Mouse (Mus musculus): ENCODE data around the gene Smim22. TPM values are rescaled to one million over a fixed set of nuclear protein-coding genes. Genes with fewer than 3 reads are reported as not detected.

The Smim22 gene
- not detected for total RNA-seq (2021)
- long read RNA-seq, experiment 1, partial matches to known transcripts: 0 of 1 reads
- long read RNA-seq, experiment 1, other reads (novel, unspliced or antisense): 1 of 1 reads
- long read RNA-seq, experiment 2: 0 reads

DNA sequence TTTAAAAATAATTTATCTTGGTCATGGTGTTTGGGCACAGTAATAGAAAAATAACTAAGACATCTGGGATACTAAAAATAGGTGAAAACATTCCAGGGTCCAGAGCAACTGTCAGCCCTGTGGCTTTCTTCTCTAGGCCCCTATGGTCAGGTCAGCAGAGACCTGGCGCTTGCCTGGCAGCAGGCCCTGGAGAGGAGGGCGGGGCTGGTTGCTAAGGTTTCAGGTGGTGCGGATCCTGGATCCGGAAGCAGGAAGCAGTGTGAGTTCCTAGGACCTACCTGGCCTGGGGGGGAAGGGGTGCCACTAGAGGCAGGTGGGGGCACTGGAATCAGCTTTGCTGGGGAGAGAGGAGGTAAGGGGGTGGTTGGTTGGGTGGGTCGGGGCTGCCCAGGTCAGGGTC is at the start of gene Smim22:
Gene Smim22, plus strand, starts transcription at position 222 of the 400 bp plus-strand sequence.
- H3K4me3 ChIP-seq: no peak within 1 kb of the TSS
- H3K27ac ChIP-seq: no peak within 1 kb of the TSS
- no peak for DNase-seq (ENCODE audit: low spot score in 2 of 2)
- no peak for TF ChIP-seq CTCF (conservative IDR thresholded peaks at IDR 0.05)

DNA sequence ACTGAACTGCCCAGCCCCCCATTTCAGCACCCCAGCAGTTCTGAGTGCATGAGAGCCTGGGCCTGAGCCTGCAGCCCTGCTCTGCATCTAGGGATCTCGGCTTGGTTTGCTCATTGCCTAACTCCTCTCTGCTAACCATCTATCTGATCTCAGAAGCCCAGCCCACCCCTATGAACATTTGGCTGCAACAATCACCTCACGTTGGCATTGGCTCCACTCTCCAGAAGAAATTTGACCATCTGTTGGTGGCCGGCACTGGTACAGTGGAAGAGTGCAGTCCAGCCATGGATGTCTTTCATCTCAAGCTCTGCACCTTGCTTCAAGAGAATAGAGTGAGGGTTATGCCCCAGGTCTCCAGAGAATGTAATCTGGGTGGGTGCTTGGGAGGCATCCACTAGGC is 49.6 kb upstream of the Smim22 start:
- peak overlapping the region; percentile 90 for H3K27ac ChIP-seq
- no peak for TF ChIP-seq CTCF (conservative IDR thresholded peaks at IDR 0.05)

DNA sequence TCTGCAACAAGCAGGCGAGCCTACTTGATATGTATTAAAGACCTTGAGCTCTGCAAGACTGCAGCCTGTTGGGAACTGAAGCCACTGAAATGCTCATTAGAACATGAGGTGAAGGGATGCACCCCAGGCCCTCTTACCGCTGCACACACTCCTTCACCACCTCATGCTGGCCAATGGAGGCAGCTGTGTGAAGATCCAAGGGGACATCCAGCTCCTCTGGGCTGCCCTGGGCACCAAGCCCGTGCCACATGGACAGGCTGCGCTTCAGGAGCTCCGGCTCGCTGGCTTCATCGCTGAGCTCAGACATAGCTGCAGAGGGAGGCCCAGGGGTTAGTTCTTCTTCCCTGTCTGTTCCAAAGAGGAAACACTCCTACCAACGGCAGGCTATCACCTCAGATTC is 46.8 kb upstream of the Smim22 start:
- Histone ChIP-seq H3K4me3 (no peak overlapping the region), H3K27ac (peak overlapping the region; percentile 44; the same call in 1 of the 2 replicates)
- no peak for DNase-seq (ENCODE audit: low spot score in 2 of 2)
- TF ChIP-seq CTCF (conservative IDR thresholded peaks at IDR 0.05): no peak

More for the DNA sequence above, 49.6 kb upstream of the Smim22 start:
- no peak for DNase-seq (ENCODE audit: low spot score in 2 of 2)
- H3K4me3 ChIP-seq: no peak overlapping the region

DNA sequence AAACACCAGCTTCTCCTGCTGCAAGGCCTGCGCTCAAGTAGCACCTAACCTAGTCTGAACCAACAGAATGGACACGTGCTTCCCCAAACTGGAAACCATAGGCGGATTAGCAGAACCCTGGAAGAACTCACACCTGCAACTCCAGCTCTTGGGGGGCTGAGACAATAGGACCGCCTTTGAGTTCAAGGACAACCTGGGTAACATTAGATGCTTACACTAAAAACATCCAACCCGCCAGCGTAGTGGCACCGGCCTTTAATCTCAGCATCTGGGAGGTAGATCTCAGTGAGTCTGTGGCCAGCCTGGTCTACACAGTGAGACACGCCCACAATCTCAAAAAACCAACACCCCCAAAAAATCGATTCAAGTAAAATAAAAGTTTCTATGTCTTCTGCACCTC is 43.7 kb upstream of the Smim22 start:
- Histone ChIP-seq H3K27ac (peak overlapping the region; percentile 97), H3K4me3 (peak overlapping the region; percentile 75)
- TF ChIP-seq CTCF (conservative IDR thresholded peaks at IDR 0.05): no peak
- DNase-seq (ENCODE audit: low spot score in 2 of 2): no peak

DNA sequence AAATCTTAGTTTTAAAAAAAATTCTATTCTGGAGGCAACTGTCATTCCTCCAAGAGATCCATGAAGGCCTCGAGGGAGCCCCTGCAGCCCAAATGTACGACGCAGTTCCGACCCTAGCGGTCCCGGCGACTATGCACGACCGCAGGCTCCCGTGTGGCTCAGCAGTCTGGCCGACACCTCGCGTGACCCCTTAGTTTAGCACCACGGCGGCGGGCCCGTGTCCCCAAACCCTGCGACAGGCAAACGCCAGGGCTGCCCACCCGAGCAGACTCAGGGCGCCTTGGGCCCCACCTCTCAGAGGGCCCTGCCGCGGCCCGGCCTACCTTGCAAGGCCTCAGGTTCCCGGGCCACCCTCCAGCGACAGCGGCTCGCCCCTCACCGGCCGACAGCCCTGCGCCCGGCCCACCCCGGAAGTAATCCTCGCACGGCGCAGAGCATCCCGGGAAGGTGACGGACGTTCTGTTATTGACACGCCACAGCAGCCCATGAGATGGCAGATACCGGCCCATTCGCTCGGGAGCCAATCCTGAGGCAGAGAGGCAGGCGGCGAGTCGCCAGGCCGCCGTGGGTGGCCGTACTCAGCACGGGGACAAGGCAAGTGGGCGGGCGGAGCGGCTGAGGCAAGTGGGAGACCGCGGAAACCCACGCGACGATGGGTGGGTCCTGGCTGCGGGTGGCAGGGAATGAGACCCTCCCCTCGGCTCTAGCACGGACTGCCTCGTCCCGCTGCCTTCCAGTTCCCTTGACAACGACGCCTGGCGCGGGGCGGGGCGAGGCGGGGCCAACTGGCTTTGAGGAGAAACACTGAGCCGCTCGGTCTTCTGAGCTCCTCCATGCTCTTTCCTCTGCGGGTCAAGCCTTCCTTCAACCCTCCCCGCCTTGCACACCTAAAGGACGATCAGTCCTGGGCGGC is 43.0 kb upstream of the Smim22 start, which contains the start of gene Anks3:
Gene Anks3, minus strand, starts transcription at position 409 of the 913 bp plus-strand sequence.
- Histone ChIP-seq H3K4me3 (peak within 1 kb of the TSS; percentile 75), H3K27ac (peak within 1 kb of the TSS; percentile 97)
- DNase-seq (ENCODE audit: low spot score in 2 of 2): peak; percentile 99 to 100
- TF ChIP-seq CTCF (conservative IDR thresholded peaks at IDR 0.05): no peak

DNA sequence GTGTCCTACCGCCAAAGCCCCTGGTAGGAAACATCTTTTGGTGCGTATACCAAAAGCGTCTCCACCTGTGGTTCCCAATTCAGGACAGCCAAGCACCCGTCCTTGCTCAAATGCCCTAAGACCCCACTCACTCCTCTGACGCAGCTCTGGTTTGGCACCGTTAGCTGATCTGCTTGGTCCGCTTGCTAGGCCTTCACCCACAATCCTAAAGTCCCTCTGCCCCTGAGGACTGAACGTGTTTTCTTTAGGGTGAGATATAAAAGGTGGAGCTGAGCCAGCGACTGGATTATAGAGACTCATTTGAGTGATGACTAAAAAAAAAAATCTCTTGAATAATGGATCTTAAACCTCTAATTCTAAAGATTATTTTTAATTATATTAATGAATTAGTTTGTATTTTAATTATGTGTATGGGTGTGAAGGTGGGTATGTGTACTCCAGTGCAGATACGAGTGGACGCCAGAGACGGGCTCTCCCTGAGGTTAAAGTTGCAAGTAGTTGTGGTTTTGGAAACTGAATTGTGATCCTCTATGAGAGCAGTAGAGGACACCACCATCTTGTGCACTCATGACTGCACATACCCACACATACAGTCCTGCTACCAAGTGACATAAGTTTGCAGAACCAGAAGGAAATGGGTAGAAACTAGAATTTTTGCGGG is 42.2 kb upstream of the Smim22 start:
- peak overlapping the region; percentile 97 for H3K27ac ChIP-seq

DNA sequence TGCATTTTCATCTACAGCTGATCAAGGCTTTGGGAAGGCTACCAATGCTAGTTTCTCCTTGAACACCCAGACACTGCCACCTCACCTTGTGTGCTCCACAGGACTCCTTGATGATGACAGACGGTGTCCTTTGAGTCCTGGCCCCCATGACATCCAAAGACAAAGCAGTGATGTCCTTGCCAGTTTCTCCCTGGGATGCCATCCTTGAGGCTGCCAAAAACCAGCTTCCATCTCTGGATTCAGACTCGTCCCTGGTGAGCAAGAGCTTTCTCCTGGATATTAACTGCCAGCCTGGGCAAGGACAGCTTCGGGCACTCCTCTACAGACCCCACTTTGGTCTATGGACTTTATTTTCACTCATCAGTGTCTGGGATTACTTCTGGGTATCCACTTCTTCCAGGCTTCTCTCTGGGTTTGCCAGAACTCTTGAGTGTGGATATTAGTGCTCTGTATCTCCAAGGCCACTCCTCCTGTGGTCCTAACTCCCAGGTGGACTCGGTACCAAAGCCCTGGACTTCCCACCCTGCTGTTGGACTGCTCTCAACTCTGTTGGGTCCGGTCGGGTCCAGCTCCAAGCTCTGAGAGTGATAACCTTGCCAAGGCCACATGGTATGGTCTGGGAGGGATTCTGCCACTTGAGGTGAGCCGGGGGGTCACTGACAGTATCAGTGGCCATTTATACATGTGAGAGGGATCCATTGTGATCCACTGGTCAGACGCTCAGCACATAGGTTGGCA is 41.5 kb upstream of the Smim22 start:
- no peak for TF ChIP-seq CTCF (conservative IDR thresholded peaks at IDR 0.05)
- no peak for DNase-seq (ENCODE audit: low spot score in 2 of 2)
- Histone ChIP-seq H3K4me3 (no peak overlapping the region; the same call in 1 of the 2 replicates), H3K27ac (peak overlapping the region; percentile 97)

More for the DNA sequence above, 42.2 kb upstream of the Smim22 start:
- H3K4me3 ChIP-seq: peak overlapping the region; percentile 75
- TF ChIP-seq CTCF (conservative IDR thresholded peaks at IDR 0.05): no peak
- no peak for DNase-seq (ENCODE audit: low spot score in 2 of 2)

DNA sequence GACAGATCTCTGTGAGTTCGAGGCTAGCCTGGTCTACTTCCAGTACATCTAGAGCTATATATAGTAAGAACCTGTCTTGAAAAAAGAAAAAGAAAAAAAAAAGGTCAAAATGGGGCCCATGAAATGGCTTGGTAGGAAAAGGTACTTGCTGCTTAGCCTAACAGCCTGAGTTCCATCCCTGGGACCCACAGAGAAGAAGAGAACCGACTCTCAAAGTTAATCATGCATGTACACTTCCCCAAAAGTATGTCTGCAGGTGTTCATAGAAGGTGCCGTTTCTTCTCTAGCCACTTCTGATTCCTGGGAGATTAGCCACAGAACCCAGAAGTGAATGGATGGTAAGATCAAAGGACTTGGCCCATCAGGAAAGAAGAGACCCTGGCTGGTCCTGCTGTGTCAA is 38.7 kb upstream of the Smim22 start:
- Histone ChIP-seq H3K4me3 (no peak overlapping the region), H3K27ac (no peak overlapping the region)
- no peak for TF ChIP-seq CTCF (conservative IDR thresholded peaks at IDR 0.05)
- DNase-seq (ENCODE audit: low spot score in 2 of 2): no peak

DNA sequence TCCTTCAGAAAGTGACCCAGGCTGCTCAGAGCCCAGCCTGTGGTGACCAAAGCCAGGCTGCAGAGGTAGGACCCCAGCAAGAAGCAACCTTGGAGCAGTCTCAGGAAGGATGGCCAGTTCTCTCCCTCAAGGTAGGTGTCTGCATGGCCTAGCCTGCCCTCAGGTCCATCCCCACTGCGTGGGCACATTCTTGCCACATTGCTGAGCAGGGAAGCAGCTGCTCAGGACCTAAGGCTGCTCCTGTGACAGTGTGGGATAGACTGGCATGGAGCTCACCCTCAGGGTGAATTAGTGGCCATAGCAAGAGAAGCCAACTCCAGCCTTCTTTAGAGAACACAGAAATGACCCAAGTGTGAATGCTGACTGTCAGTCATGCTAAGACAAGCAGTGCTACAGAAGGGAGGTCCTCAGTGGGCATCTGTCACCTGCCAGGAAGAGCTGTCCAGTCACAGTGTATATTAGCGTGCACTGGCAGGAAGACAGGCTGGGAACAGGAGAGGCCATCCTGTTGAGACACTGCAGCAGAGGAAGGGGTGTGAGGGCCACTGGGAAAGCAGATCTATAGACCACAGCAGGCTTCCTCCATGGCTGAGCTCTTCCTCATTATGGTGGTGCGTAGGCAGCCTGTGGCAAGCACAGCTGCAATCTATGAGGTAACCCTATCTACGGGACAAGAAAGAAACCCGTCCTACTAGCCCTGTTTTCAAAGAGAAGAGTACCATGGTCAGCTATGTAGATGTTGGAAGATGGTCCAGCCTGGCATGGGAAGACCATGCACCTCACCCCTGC is 37.8 kb upstream of the Smim22 start:
- DNase-seq (ENCODE audit: low spot score in 2 of 2): no peak
- no peak for TF ChIP-seq CTCF (conservative IDR thresholded peaks at IDR 0.05)

DNA sequence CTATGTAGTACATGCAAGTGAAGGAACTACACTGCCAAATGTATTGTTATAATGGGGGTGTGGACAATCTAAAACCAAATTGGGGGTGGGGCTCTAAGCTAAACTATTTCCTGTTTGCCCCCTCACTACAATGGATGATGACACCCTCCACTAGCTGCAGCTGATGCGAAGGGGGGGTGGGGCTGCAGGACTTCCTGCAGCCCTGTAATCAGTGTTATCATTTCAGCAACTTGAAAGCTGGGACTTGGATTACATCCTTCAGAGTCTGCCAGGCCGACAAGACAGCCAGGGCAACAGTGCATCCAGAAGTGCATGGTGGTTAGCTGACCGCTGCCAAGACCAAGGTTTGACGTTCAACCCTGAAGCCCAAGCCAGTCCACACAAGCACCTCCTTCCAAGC is 35.5 kb upstream of the Smim22 start:
- no peak for DNase-seq (ENCODE audit: low spot score in 2 of 2)
- no peak overlapping the region for H3K27ac ChIP-seq
- H3K4me3 ChIP-seq: no peak overlapping the region
- TF ChIP-seq CTCF (conservative IDR thresholded peaks at IDR 0.05): no peak

More for the DNA sequence above, 37.8 kb upstream of the Smim22 start:
- no peak overlapping the region for H3K27ac ChIP-seq
- no peak overlapping the region for H3K4me3 ChIP-seq

DNA sequence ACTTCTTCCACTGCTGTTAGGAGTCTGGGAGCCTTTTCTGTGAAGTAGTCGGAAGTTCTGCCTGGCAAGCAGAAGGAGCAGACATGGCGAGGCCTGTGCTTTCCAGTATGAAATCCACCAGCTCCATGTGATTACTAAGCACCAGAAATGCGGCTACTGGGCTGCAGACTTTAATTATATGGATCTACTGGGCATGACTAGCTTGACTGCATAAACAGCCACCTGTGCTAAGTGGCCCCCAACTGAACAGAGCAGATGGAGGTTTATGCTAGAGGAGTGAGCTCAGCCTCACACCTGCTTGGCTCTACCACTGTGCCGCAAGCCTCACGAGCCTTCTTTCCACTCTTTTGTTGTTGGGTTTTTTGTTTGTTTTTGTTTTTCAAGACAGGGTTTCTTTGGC is 32.6 kb upstream of the Smim22 start:
- Histone ChIP-seq H3K4me3 (no peak overlapping the region), H3K27ac (no peak overlapping the region)
- DNase-seq (ENCODE audit: low spot score in 2 of 2): no peak
- TF ChIP-seq CTCF (conservative IDR thresholded peaks at IDR 0.05): no peak

DNA sequence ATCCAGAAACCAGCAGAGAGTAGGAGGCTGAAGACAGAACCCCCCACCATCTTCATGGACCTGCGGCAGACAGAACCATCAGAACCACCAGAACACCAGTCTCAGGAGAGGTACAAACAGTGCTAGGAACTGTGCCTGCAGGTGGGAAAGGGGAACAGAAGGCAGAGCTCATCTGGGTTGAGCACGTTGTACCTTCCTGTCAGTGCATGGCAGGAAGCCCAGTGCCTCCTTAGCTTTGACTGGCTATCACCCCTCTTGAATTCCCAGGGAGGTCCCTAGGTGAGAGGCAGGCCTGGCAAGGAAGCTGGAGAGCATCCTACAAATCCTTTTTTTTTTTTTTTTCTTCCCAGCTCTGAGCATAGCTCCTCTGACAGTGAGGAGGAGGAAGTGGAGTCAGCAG is 30.9 kb upstream of the Smim22 start:
- no peak for TF ChIP-seq CTCF (conservative IDR thresholded peaks at IDR 0.05)
- H3K27ac ChIP-seq: peak overlapping the region; percentile 72
- no peak for DNase-seq (ENCODE audit: low spot score in 2 of 2)
- no peak overlapping the region for H3K4me3 ChIP-seq
